Mouse (Mus musculus): ENCODE results near the gene Dpp9.
"Not testable (repeated sequence)": the region's sequence is repeated elsewhere in the genome, so short reads cannot be mapped to it uniquely, and the experiment has no call there.

Gene Dpp9

DNA sequence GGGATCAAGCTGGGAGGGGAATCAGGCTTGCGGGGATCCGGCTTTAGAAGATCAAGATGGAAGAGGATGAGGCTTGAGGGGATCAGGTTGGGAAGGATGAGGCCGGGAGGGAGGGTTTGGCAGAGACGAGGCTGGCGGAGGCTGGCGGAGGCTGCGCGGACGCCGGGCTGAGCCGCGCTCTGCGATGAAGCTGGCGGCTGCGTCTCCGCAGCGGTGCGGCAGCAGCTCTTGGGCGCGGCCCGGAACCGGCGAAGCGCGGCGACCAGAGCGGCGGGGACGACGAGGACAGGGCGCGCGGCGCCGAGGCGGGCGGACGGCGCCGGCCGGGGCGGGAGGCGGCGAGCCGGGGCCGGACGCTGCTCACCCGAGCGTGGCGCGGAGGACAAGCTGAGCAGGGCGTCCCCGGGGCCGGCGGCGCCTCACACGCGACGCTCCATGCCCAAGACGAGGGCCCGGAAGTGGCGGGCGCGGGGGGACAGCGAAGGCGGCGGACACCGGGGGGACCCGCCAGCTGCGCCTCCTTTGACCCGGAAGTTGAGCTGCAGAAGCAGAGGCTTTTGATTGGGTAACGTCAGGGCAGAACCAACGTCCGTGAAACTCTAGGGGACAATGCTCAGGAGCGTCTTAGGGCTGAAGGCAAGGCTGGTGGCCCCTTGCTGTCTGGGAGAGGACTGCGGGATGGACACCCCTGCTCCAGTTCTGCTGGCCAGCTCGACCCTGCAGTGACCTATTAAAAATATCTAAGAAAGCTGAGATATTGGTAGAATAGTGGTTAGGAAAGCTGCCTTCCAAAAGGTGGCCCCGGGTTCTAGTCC is at the start of gene Dpp9:
TSS of gene Dpp9 (minus strand) at position 529 of the 815 bp plus-strand sequence.
- DNase-seq, result peak; percentile 99

- no peak for DNase-seq
Observed at GRCm38 (mm10) chr17:56266271-56266670, 47.6 kb upstream of the Dpp9 start.

- DNase-seq, result no peak
Observed at GRCm38 (mm10) chr17:56265869-56266268, 47.2 kb upstream of the Dpp9 start.

- no peak for DNase-seq
Observed at GRCm38 (mm10) chr17:56265011-56265410, 46.3 kb upstream of the Dpp9 start.

DNA sequence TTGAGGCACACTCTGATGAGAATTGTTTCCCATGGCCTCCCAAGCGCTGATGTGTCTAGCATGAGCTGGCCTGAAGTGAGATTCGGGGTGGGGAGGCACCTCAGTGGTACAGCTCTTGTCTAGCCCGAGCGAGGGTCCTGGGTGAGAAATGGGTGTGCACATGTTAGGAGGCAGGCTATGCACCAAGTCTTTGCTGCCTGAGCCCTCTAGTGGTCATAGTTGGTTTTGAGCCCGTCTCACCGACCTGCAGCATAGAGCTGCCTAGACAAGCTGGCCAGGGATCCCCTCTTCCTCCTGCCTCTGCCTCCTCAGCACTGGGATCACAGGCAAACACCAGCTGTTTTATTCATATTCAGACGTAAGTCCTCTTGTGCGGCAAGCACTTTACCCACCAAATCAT is 45.3 kb upstream of the Dpp9 start:
- peak; percentile 83 for DNase-seq

GRCm38 (mm10) chr17:56262645-56263094 is 44.0 kb upstream of the Dpp9 start:
- DNase-seq, result no peak

- DNase-seq, result no peak
Observed at GRCm38 (mm10) chr17:56261166-56261565, 42.5 kb upstream of the Dpp9 start.

GRCm38 (mm10) chr17:56259301-56260037 is 40.8 kb upstream of the Dpp9 start:
- DNase-seq, result no peak

DNA sequence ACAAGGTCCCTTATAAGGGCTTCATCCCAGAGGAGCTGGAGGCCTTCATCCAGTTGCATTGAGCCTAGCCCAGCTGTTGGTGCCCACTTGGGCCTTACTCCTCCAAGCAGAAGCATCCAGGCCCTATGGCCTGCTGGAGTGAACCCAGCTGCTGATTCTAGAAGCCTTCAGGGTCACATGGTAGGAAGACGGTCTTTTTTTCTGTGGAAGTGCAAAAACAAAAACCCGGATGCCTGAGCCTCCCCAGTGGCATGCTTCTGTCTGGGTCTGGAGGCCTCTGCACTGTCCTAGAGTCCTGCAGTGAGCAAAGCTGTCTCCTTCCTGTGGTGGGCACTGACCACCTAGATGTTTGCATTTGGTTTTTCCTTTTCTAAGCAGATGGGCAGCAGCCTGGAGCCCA is 40.1 kb upstream of the Dpp9 start:
- not testable (repeated sequence) for DNase-seq

- DNase-seq, result not testable (repeated sequence)
Observed at GRCm38 (mm10) chr17:56258269-56258668, 39.6 kb upstream of the Dpp9 start.

DNA sequence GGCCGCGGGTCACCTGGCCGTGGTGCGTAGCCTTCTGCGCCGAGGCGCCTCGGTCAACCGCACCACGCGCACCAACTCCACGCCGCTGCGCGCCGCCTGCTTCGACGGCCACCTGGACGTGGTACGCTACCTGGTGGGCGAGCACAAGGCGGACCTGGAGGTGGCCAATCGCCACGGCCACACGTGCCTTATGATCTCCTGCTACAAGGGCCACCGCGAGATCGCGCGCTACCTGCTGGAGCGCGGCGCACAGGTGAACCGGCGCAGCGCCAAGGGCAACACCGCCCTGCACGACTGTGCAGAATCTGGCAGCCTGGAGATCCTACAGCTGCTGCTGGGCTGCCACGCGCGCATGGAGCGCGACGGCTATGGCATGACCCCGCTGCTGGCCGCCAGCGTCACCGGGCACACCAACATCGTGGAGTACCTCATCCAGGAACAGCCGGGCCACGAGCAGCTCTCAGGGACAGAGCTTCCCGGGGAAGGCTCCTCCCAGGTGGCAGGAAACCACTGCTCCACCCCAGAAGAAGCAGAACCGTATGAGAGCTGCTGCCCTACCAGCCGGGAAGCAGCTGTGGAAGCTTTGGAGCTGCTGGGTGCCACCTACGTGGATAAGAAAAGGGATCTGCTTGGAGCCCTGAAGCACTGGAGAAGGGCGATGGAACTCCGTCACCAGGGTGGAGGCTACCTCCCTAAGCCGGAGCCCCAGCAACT is 38.6 kb upstream of the Dpp9 start:
- DNase-seq, result no peak

DNA sequence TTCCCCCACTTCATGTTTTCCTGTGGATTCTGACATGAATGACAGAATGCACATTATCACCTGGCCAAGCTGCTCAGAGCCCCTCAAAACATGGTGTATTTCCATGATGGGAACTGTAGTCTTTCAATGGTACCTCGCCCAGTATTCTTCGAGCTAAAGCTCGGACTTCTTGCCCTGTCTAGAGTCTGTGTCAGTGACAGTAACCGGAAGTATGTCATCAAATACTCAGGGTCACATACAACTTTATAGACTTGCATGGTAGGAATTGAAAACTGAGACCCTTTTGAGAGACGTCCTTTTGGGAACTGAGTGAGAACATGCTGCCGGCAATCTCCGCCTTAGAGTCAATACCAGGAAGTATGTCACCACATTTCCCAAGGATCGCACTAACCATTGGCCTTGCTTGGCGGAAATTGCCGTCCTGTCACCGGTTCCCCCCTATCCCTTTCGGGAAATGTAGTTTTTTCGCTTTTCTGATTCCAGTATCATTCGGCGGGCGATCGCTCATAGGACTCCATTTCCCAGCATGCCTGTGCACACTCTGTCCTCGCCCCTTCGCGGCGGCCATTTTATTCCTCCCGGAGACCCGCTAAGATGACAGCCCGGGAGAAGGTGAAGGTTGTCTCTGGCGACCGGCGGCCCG is 37.7 kb upstream of the Dpp9 start, which contains the start of gene Fem1a:
TSS of gene Fem1a (plus strand) at position 572 of the 643 bp plus-strand sequence.
- DNase-seq, result peak; percentile 100

GRCm38 (mm10) chr17:56255863-56256238 is 37.1 kb upstream of the Dpp9 start:
- peak; percentile 99 for DNase-seq

GRCm38 (mm10) chr17:56255429-56255828 is 36.7 kb upstream of the Dpp9 start:
- no peak for DNase-seq

- no peak for DNase-seq
Observed at GRCm38 (mm10) chr17:56254695-56255094, 36.0 kb upstream of the Dpp9 start.

DNA sequence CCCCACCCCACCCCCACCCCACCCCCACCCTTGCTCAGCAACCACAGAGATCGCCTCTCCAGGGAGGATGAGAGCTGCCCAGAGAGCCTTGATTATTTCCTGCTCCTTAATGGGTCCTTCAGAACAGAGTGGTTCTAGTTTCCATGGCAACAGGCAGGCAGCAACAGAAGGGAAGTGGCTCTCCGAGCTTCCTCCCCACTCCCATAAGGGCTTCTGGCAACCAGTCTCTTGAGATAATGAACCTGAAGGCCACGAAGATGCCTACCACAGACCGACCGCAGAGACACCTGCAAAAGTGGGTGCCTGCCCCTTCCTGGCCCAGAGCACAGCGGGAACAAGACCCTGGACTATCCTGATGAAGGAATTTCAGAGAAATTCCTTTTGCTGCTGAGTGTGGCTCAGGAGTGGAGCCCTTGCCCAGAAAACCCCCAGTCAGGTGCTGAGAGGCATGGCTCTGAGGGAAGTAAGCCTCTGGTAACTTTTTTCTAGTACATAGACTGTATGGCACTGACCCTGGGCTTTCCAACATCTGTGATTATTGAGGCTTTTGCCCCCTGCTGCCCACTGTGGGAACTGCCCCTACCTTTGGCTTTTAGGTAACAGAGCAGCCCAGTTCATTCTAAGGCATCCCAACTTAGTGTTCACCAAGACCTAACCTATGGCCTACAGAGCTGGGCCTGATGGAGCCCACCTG is 32.6 kb upstream of the Dpp9 start:
- peak; percentile 67 for DNase-seq

DNA sequence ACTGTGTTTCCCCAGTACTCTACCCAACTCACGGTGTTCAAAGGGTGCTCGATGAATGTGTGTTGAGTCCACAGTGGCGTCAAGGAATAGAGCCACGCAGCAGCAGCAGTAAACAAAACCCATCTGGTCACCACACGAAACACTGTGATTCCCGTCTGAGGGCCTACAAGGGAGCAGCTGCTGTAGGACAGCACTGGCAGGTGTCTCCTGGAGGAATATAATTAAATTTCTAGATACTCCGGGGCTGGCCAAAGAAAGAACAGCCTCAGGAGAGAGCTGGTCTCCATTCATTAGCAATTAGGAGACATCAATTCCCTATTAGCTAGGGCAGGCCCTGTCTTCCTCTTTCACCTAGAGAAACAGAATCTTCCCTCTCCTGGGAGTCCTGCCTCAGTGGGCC is 26.9 kb upstream of the Dpp9 start:
- no peak for DNase-seq

GRCm38 (mm10) chr17:56241541-56242401 is 23.1 kb upstream of the Dpp9 start:
- peak; percentile 91 for DNase-seq

GRCm38 (mm10) chr17:56233818-56234469 is 15.2 kb upstream of the Dpp9 start:
- DNase-seq, result peak; percentile 97

- no peak for DNase-seq
Observed at GRCm38 (mm10) chr17:56233389-56233788, 14.7 kb upstream of the Dpp9 start.

- DNase-seq, result no peak
Observed at GRCm38 (mm10) chr17:56229943-56230342, 11.2 kb upstream of the Dpp9 start.

All from retina, postnatal 1 day (tissue).